Comparison of ENCODE assay signal across 8 mouse cellular contexts in the genomic region with DNA sequence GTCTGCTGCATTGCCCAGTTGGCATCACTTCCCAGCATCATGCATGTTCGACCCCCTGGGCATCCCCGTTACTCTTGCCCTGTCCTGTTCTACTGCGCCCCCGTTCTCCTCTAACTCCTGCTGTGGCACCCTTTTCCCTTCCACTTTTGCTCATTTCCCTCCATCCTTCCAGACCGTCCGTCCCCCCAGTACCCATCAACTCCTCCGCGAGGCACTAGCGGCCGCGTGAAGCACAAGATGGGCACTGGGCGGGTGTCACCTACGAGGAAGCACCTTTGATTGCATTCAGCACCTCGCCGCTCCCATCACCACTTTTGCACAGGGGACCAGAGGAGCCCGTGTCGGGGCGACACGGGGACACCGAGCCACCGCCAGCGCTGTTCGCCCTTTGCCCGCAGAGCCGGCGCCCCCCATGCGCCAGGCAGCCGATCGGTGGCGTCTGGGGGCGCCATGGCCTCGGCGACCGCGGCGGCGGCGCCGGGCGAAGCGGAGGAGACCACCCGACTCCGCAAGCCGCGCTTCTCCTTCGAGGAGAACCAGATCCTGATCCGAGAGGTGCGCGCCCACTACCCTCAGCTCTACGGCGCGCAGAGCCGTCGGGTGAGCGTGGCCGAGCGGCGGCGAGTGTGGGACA. TPM values are rescaled to one million over a fixed set of nuclear protein-coding genes. Genes with fewer than 3 reads are reported as not detected.
DNase-seq lines count a peak whose midpoint lies in the region; ATAC-seq and TF ChIP-seq lines count a peak whose summit lies in the region.

No protein-coding gene starts in this region.

- H3K9ac ChIP-seq in forebrain, embryonic 14.5 days (ENCODE audit: low read length) = peak overlapping the region; percentile 69
- H3K9ac ChIP-seq in kidney, postnatal 0 days (ENCODE audit: low read depth, low read length) = peak overlapping the region; percentile 47; the same call in 1 of the 2 replicates
- peak overlapping the region; percentile 60 for H3K9ac ChIP-seq in neural tube, embryonic 12.5 days

- H3K27me3 ChIP-seq in megakaryocyte, embryonic 14.5 days (replicated peaks) = peaks cover 49% of the 10 kb centered on the region
- 0 out of 2 replicates have a peak, but pooled peaks cover 6% of the 10 kb centered on the region for H3K27me3 ChIP-seq in forebrain, embryonic 14.5 days (replicated peaks; ENCODE audit: control insufficient read depth, insufficient read depth, low read length)
- no peaks in the 10 kb centered on the region for H3K27me3 ChIP-seq in kidney, postnatal 0 days (ENCODE audit: insufficient read depth, low read length)
- peaks cover 23% of the 10 kb centered on the region for H3K27me3 ChIP-seq in neural tube, embryonic 12.5 days (replicated peaks)

- ATAC-seq in megakaryocyte, adult 5-6 weeks (ENCODE audit: poor library complexity, severe bottlenecking) = no peak
- ATAC-seq in forebrain, embryonic 14.5 days = no peak
- ATAC-seq in kidney, postnatal 0 days (replicated peaks; ENCODE audit: low FRiP score, low read depth) = no peak
- ATAC-seq in neural tube, embryonic 12.5 days (ENCODE audit: low FRiP score, low read depth) = peak; percentile 1

- no peak overlapping the region for H3K27ac ChIP-seq in forebrain, embryonic 14.5 days (ENCODE audit: low read depth, low read length)
- no peak overlapping the region for H3K27ac ChIP-seq in kidney, postnatal 0 days
- H3K27ac ChIP-seq in neural tube, embryonic 12.5 days = no peak overlapping the region

- TF ChIP-seq CTCF in kidney, postnatal 0 days (IDR thresholded peaks at IDR 0.05; ENCODE audit: low read depth) = no peak

- peaks cover 34% of the 10 kb centered on the region for H3K4me1 ChIP-seq in megakaryocyte, embryonic 14.5 days
- H3K4me1 ChIP-seq in forebrain, embryonic 14.5 days (ENCODE audit: control insufficient read depth, insufficient read depth, low read length) = peaks cover 8% of the 10 kb centered on the region; the same call in 1 of the 2 replicates
- H3K4me1 ChIP-seq in kidney, postnatal 0 days (replicated peaks; ENCODE audit: insufficient read depth, low read length) = peaks cover 14% of the 10 kb centered on the region
- peaks cover 22% of the 10 kb centered on the region for H3K4me1 ChIP-seq in neural tube, embryonic 12.5 days

- peak; percentile 38 for DNase-seq in adrenal gland, postnatal 10 days
- no peak for DNase-seq in adrenal gland, postnatal 4 days (ENCODE audit: low spot score in 2 of 2)
- DNase-seq in forebrain, embryonic 14.5 days (ENCODE audit: low spot score) = peak; percentile 35
- no peak for DNase-seq in kidney, postnatal 0 days (ENCODE audit: low spot score)
- no peak for DNase-seq in spleen, adult 12 weeks (ENCODE audit: low spot score)

- peaks cover 43% of the 10 kb centered on the region for H3K36me3 ChIP-seq in megakaryocyte, embryonic 14.5 days (replicated peaks; ENCODE audit: low read length)
- no peaks in the 10 kb centered on the region for H3K36me3 ChIP-seq in forebrain, embryonic 14.5 days (ENCODE audit: control insufficient read depth, insufficient read depth, low read length)
- no peaks in the 10 kb centered on the region for H3K36me3 ChIP-seq in kidney, postnatal 0 days (ENCODE audit: insufficient read depth, low read length)
- H3K36me3 ChIP-seq in neural tube, embryonic 12.5 days = no peaks in the 10 kb centered on the region

- WGBS in forebrain, embryonic 14.5 days = under 1% methylated on average over 50 of the region's 59 CpGs
- WGBS in kidney, postnatal 0 days = 1% methylated on average over 59 of the region's 59 CpGs
- WGBS in neural tube, embryonic 12.5 days = under 1% methylated on average over 59 of the region's 59 CpGs

- H3K4me2 ChIP-seq in forebrain, embryonic 14.5 days (ENCODE audit: low read length) = peak overlapping the region; percentile 87
- H3K4me2 ChIP-seq in kidney, postnatal 0 days (ENCODE audit: low read length) = peak overlapping the region; percentile 85
- H3K4me2 ChIP-seq in neural tube, embryonic 12.5 days (replicated peaks) = peak overlapping the region; percentile 79

- H3K9me3 ChIP-seq in megakaryocyte, embryonic 14.5 days = no peaks in the 10 kb centered on the region
- no peaks in the 10 kb centered on the region for H3K9me3 ChIP-seq in forebrain, embryonic 14.5 days (replicated peaks; ENCODE audit: control insufficient read depth, low read length)
- no peaks in the 10 kb centered on the region for H3K9me3 ChIP-seq in kidney, postnatal 0 days (replicated peaks; ENCODE audit: low read length)
- no peaks in the 10 kb centered on the region for H3K9me3 ChIP-seq in neural tube, embryonic 12.5 days

- H3K4me3 ChIP-seq in megakaryocyte, embryonic 14.5 days (replicated peaks) = peak overlapping the region; percentile 92
- peak overlapping the region; percentile 52 for H3K4me3 ChIP-seq in forebrain, embryonic 14.5 days (ENCODE audit: low read depth, low read length)
- peak overlapping the region; percentile 37 for H3K4me3 ChIP-seq in kidney, postnatal 0 days (replicated peaks; ENCODE audit: low read depth, low read length)
- H3K4me3 ChIP-seq in neural tube, embryonic 12.5 days = peak overlapping the region; percentile 50

RNA-seq across cellular contexts. Expression of a gene that starts 0.7 kb away (rescaled TPM):
- 1 to 10 TPM; 6.4 to 6.8 TPM for total RNA-seq in adrenal gland, postnatal 10 days (2021)
- 1 to 10 TPM; 7.2 to 8.3 TPM for total RNA-seq in adrenal gland, postnatal 4 days (2021)
- 2.5 and 6.7 TPM in 2 replicates for polyA plus RNA-seq in megakaryocyte, embryonic 14.5 days (2012; ENCODE audit: insufficient read depth, low replicate concordance)
- total RNA-seq in megakaryocyte, adult 5-6 weeks (2015) = 0.25 TPM in 1 of 2 replicates, not detected in the other
- total RNA-seq in megakaryocyte, adult 5-6 weeks (2017) = 0.15 and 0.24 TPM in 2 replicates
- polyA plus RNA-seq in forebrain, embryonic 14.5 days (2014; fragmentation: Nextera tagmentation; extraction: Ambion mirVana) = 3.6 and 3.9 TPM in 2 replicates
- polyA plus RNA-seq in kidney, postnatal 0 days (2015; fragmentation: Nextera tagmentation; extraction: Ambion mirVana) = 3.3 and 3.6 TPM in 2 replicates
- polyA plus RNA-seq in neural tube, embryonic 12.5 days (2016; fragmentation: Nextera tagmentation; extraction: Ambion mirVana) = 6.1 and 7.0 TPM in 2 replicates

RNA-seq across cellular contexts. Expression of a gene that starts 4.6 kb away (rescaled TPM):
- total RNA-seq in adrenal gland, postnatal 10 days (2021) = not detected
- total RNA-seq in adrenal gland, postnatal 4 days (2021) = under 1 TPM in 1 of 2 experiments, not detected in 1; 0.20 TPM
- polyA plus RNA-seq in megakaryocyte, embryonic 14.5 days (2012; ENCODE audit: insufficient read depth, low replicate concordance) = not detected in 2 replicates
- not detected in 2 replicates for total RNA-seq in megakaryocyte, adult 5-6 weeks (2015)
- not detected in 2 replicates for total RNA-seq in megakaryocyte, adult 5-6 weeks (2017)
- polyA plus RNA-seq in forebrain, embryonic 14.5 days (2014; fragmentation: Nextera tagmentation; extraction: Ambion mirVana) = 0.18 and 0.49 TPM in 2 replicates
- polyA plus RNA-seq in kidney, postnatal 0 days (2015; fragmentation: Nextera tagmentation; extraction: Ambion mirVana) = 0.09 TPM in 1 of 2 replicates, not detected in the other
- polyA plus RNA-seq in neural tube, embryonic 12.5 days (2016; fragmentation: Nextera tagmentation; extraction: Ambion mirVana) = 0.24 and 0.72 TPM in 2 replicates

RNA-seq across cellular contexts. Expression of a gene that starts 12.1 kb away (rescaled TPM):
- 10 to 100 TPM; 36.9 to 37.2 TPM for total RNA-seq in adrenal gland, postnatal 10 days (2021)
- 10 to 100 TPM; 44.3 to 49.1 TPM for total RNA-seq in adrenal gland, postnatal 4 days (2021)
- 53.2 and 120 TPM in 2 replicates for polyA plus RNA-seq in megakaryocyte, embryonic 14.5 days (2012; ENCODE audit: insufficient read depth, low replicate concordance)
- 11.4 and 14.5 TPM in 2 replicates for total RNA-seq in megakaryocyte, adult 5-6 weeks (2015)
- 6.9 and 8.2 TPM in 2 replicates for total RNA-seq in megakaryocyte, adult 5-6 weeks (2017)
- polyA plus RNA-seq in forebrain, embryonic 14.5 days (2014; fragmentation: Nextera tagmentation; extraction: Ambion mirVana) = 25.9 and 33.3 TPM in 2 replicates
- polyA plus RNA-seq in kidney, postnatal 0 days (2015; fragmentation: Nextera tagmentation; extraction: Ambion mirVana) = 15.2 and 17.3 TPM in 2 replicates
- polyA plus RNA-seq in neural tube, embryonic 12.5 days (2016; fragmentation: Nextera tagmentation; extraction: Ambion mirVana) = 41.6 and 45.2 TPM in 2 replicates

RNA-seq across cellular contexts. Expression of a gene that starts 31.6 kb away (rescaled TPM):
- total RNA-seq in adrenal gland, postnatal 10 days (2021) = 10 to 100 TPM in 1 of 2 experiments, 1 to 10 TPM in 1; 4.8 to 14.0 TPM
- 1 to 10 TPM in 1 of 2 experiments, under 1 TPM in 1; 0.50 to 4.5 TPM for total RNA-seq in adrenal gland, postnatal 4 days (2021)
- not detected in 2 replicates for polyA plus RNA-seq in megakaryocyte, embryonic 14.5 days (2012; ENCODE audit: insufficient read depth, low replicate concordance)
- total RNA-seq in megakaryocyte, adult 5-6 weeks (2015) = not detected in 2 replicates
- not detected in 2 replicates for total RNA-seq in megakaryocyte, adult 5-6 weeks (2017)
- not detected in 2 replicates for polyA plus RNA-seq in forebrain, embryonic 14.5 days (2014; fragmentation: Nextera tagmentation; extraction: Ambion mirVana)
- polyA plus RNA-seq in kidney, postnatal 0 days (2015; fragmentation: Nextera tagmentation; extraction: Ambion mirVana) = 0.53 and 0.57 TPM in 2 replicates
- polyA plus RNA-seq in neural tube, embryonic 12.5 days (2016; fragmentation: Nextera tagmentation; extraction: Ambion mirVana) = 0.09 and 0.19 TPM in 2 replicates

RNA-seq across cellular contexts. Expression of a gene that starts 32.4 kb away (rescaled TPM):
- total RNA-seq in adrenal gland, postnatal 10 days (2021) = 10 to 100 TPM; 78.0 to 89.0 TPM
- 100 to 1,000 TPM; 109 to 119 TPM for total RNA-seq in adrenal gland, postnatal 4 days (2021)
- polyA plus RNA-seq in megakaryocyte, embryonic 14.5 days (2012; ENCODE audit: insufficient read depth, low replicate concordance) = 176 and 205 TPM in 2 replicates
- 48.4 and 54.7 TPM in 2 replicates for total RNA-seq in megakaryocyte, adult 5-6 weeks (2015)
- 26.6 and 30.4 TPM in 2 replicates for total RNA-seq in megakaryocyte, adult 5-6 weeks (2017)
- polyA plus RNA-seq in forebrain, embryonic 14.5 days (2014; fragmentation: Nextera tagmentation; extraction: Ambion mirVana) = 19.1 and 22.7 TPM in 2 replicates
- polyA plus RNA-seq in kidney, postnatal 0 days (2015; fragmentation: Nextera tagmentation; extraction: Ambion mirVana) = 16.6 and 17.6 TPM in 2 replicates
- 46.9 and 47.3 TPM in 2 replicates for polyA plus RNA-seq in neural tube, embryonic 12.5 days (2016; fragmentation: Nextera tagmentation; extraction: Ambion mirVana)

Comparison
In these comparisons a context has a peak if more than half of its experiments do, and no peak if none do; other contexts are left out.
1. DNase-seq: peak in adrenal gland, postnatal 10 days (single experiment) and forebrain, embryonic 14.5 days (single experiment); none in adrenal gland, postnatal 4 days (0 of 2), kidney, postnatal 0 days (single experiment) and spleen, adult 12 weeks (single experiment).
2. H3K4me3 ChIP-seq: peak in every context shown above with its lines; median percentile 92 in megakaryocyte, embryonic 14.5 days; 52 in forebrain, embryonic 14.5 days; 50 in neural tube, embryonic 12.5 days; 37 in kidney, postnatal 0 days.
3. Peak in every context shown above with its lines, with median percentiles within 50 percentile points of each other: H3K4me2 ChIP-seq and H3K9ac ChIP-seq.